Mouse (Mus musculus) lung, embryonic 16.5 days (tissue): ENCODE data around the gene Cish. TPM values are rescaled to one million over a fixed set of nuclear protein-coding genes. Genes with fewer than 3 reads are reported as not detected.

ENCODE experiments used
- ATAC-seq: fragments of 200-750 bp; cut with Nextera tagmentation; 2 replicates; pipeline ENCODE4 v1.8.0; 2017; ENCODE audit warnings: low read depth, mild to moderate bottlenecking, moderate library complexity
- H3K27ac ChIP-seq: fragments of 300-500 bp; sonication (generic); 2 replicates; pipeline ENCODE4 v1.5.1; 2014; ENCODE audit warnings: mild to moderate bottlenecking, control low read depth, low read length
- H3K27me3 ChIP-seq: fragments of 300-500 bp; sonication (generic); 2 replicates; pipeline ENCODE4 v1.6.1; 2014; ENCODE audit warnings: low read depth, low read length, mixed read lengths; ENCODE audit not compliant: control insufficient read depth, insufficient read depth
- H3K36me3 ChIP-seq: fragments of 300-500 bp; sonication (generic); 2 replicates; pipeline ENCODE4 v1.6.1; 2014; ENCODE audit warnings: low read length; ENCODE audit not compliant: control insufficient read depth, insufficient read depth
- H3K4me1 ChIP-seq: fragments of 300-500 bp; sonication (generic); replicated peaks from 2 replicates; pipeline ENCODE4 v1.6.1; 2014; ENCODE audit warnings: low read length, mixed read lengths; ENCODE audit not compliant: control insufficient read depth, insufficient read depth
- H3K4me2 ChIP-seq: fragments of 300-500 bp; sonication (generic); 2 replicates; pipeline ENCODE4 v1.6.1; 2014; ENCODE audit warnings: low read depth, low read length, control low read depth
- H3K4me3 ChIP-seq: fragments of 300-500 bp; sonication (generic); 2 replicates; pipeline ENCODE4 v1.5.1; 2014; ENCODE audit warnings: mild to moderate bottlenecking, low read length, control low read depth
- H3K9ac ChIP-seq: fragments of 300-500 bp; sonication (generic); 2 replicates; pipeline ENCODE4 v1.6.1; 2014; ENCODE audit warnings: low read length, control low read depth
- H3K9me3 ChIP-seq: fragments of 300-500 bp; sonication (generic); 2 replicates; pipeline ENCODE4 v1.6.1; 2016; ENCODE audit warnings: low read length; ENCODE audit not compliant: control insufficient read depth
- WGBS: fragments of 180-500 bp; shearing (Covaris S2); extraction: QIAGEN DNeasy Blood & Tissue Kit; methylation state at CpG from one replicate; pipeline ENCODE4 v1.1.7; 2014; 5-methylcytosine and 5-hydroxymethylcytosine counted together
- polyA plus RNA-seq: library from polyadenylated mRNA; unstranded; fragments of >200 nt; fragmentation: Nextera tagmentation; extraction: Ambion mirVana; gene quantifications from 2 replicates; pipeline ENCODE4 v1.2.1, GENCODE M21; 2015

The Cish gene
- polyA plus RNA-seq, 1 experiment from 2014 or later = 19.3 TPM

DNA sequence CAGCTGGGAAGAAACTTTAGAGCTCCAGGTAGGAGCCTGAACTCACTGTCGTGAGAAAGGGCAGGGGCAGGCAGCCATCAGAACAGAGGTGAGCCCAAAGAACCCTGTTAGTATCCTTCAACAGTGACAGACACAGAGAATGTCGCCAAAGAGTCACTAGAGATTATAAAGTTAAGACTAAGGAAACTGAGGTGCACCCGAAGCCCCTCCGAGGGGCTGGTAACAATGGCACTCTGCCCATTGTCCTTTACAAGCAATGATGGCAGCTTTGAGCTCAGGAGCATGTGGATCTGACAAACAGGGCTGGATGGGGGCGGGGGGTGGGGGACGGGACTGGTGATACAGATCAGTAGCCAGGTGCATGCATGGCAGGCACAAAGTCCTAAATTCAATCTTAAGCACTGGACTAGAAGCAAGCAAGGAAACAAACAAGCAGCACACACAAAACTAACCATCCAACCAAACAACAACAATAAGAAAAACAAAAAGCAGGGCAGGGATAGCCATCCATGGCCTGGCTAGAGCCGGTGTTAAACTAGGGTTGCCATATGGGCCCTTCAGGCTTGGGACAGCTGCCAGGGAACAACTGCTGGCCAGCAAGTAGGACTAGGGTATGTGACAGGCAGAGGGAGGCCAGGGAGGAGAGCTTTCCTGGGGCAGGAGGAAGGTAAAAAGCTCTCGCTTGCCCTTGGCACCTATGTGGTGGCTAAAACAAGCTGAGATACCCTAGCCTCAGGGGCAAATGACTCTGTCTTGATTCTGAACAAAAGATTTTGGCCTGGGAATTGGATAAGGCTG is 47.5 kb downstream of the Cish start:
- Histone ChIP-seq H3K9ac (no peak overlapping the region), H3K4me2 (no peak overlapping the region), H3K4me3 (no peak overlapping the region), H3K4me1 (peaks cover 13% of the 10 kb centered on the region; the same call in 1 of the 2 replicates), H3K36me3 (no peaks in the 10 kb centered on the region), H3K27ac (no peak overlapping the region), H3K27me3 (peaks cover 2% of the 10 kb centered on the region; the same call in 1 of the 2 replicates), H3K9me3 (no peaks in the 10 kb centered on the region)
- 60% methylated on average over 8 of the region's 8 CpGs for WGBS
- no peak for ATAC-seq

DNA sequence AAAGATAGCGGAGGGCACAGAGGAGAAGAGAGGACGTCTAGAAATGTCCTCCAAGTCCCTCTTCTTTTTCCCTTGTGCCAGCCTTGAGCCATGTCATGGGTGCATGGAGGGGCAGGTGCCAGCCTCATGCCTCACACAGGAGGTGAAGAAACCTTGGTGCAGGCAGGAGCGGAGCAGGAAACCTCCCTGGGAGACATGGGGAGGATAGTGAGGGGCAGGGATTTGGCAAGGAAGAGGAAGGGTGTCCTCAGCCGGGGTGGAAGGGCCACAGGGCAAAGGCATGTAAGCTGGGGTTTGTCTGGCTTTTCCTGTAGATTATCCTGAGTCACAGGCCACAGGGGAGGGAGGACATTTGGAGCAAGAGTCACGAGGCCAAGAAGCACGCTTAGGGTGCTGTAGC is 48.2 kb downstream of the Cish start:
- H3K27me3 ChIP-seq = peaks cover 2% of the 10 kb centered on the region; the same call in 1 of the 2 replicates
- ATAC-seq = no peak
- peaks cover 6% of the 10 kb centered on the region; the same call in 1 of the 2 replicates for H3K4me1 ChIP-seq
- H3K36me3 ChIP-seq = no peaks in the 10 kb centered on the region
- H3K9me3 ChIP-seq = no peaks in the 10 kb centered on the region
- H3K27ac ChIP-seq = no peak overlapping the region
- no peak overlapping the region for H3K4me2 ChIP-seq
- WGBS = 63% methylated on average over 6 of the region's 6 CpGs
- no peak overlapping the region for H3K4me3 ChIP-seq
- H3K9ac ChIP-seq = no peak overlapping the region

GRCm38 (mm10) chr9:107346081-107346480 is 50.3 kb downstream of the Cish start:
- no peak for ATAC-seq
- Histone ChIP-seq H3K4me2 (no peak overlapping the region), H3K27ac (no peak overlapping the region), H3K9ac (no peak overlapping the region), H3K4me3 (no peak overlapping the region), H3K36me3 (no peaks in the 10 kb centered on the region), H3K9me3 (no peaks in the 10 kb centered on the region), H3K4me1 (0 out of 2 replicates have a peak, but pooled peaks cover under 1% of the 10 kb centered on the region), H3K27me3 (peaks cover 1% of the 10 kb centered on the region; the same call in 1 of the 2 replicates)
- WGBS = 77% methylated on average over 8 of the region's 8 CpGs

GRCm38 (mm10) chr9:107347586-107348183 is 51.9 kb downstream of the Cish start:
- Histone ChIP-seq H3K9me3 (no peaks in the 10 kb centered on the region), H3K4me3 (no peak overlapping the region), H3K9ac (no peak overlapping the region), H3K27ac (no peak overlapping the region), H3K4me1 (no peaks in the 10 kb centered on the region), H3K36me3 (no peaks in the 10 kb centered on the region), H3K27me3 (no peaks in the 10 kb centered on the region), H3K4me2 (no peak overlapping the region)
- 62% methylated on average over 9 of the region's 9 CpGs for WGBS
- ATAC-seq = no peak

DNA sequence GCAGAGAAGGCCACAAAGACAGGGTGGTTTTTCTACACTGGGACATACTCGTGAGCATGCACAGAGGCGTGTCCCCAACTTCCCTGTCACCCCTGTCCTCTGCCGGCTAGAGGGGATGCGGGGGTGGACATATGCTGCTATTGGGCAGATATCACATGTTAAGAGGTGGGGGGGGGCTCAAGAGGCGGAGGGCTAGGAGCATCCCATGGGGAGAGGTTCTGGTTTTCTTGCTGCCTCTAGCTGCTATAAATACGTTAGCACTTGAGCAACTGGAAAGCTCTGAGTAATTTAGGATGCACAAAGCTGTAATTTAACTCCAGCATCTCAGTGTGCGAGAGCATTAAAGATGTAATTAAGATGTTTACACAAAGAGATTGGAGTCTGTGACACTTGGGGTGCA is 53.5 kb downstream of the Cish start:
- Histone ChIP-seq H3K9ac (no peak overlapping the region), H3K9me3 (no peaks in the 10 kb centered on the region), H3K4me2 (no peak overlapping the region), H3K27me3 (no peaks in the 10 kb centered on the region), H3K4me3 (no peak overlapping the region), H3K27ac (no peak overlapping the region), H3K36me3 (no peaks in the 10 kb centered on the region), H3K4me1 (no peaks in the 10 kb centered on the region)
- WGBS = 51% methylated on average over 7 of the region's 7 CpGs
- no peak for ATAC-seq

Other genes starting within 250 kb of the Cish start
- gene Dock3, start 64.1 kb upstream of the Cish start, polyA plus RNA-seq = 0.19 and 0.23 TPM in 2 replicates
- 17.8 and 20.6 TPM in 2 replicates for gene Mapkapk3, start 6.1 kb upstream of the Cish start, polyA plus RNA-seq
- 11.5 and 12.4 TPM in 2 replicates for gene Hemk1, start 42.3 kb downstream of the Cish start, polyA plus RNA-seq
- 0.83 and 0.85 TPM in 2 replicates for gene 6430571L13Rik, start 44.6 kb downstream of the Cish start, polyA plus RNA-seq
- gene Cacna2d2, start 103.6 kb downstream of the Cish start, polyA plus RNA-seq = 0.38 and 0.60 TPM in 2 replicates
- gene Tmem115, start 237.9 kb downstream of the Cish start, polyA plus RNA-seq = 39.0 and 39.4 TPM in 2 replicates
- gene Cyb561d2, start 246.2 kb downstream of the Cish start, polyA plus RNA-seq = 27.6 and 32.9 TPM in 2 replicates
- gene Nprl2, start 246.2 kb downstream of the Cish start, polyA plus RNA-seq = 41.9 and 43.7 TPM in 2 replicates